Mouse (Mus musculus) neural tube, embryonic 14.5 days (tissue): Measurements from ENCODE around the gene Itsn2. TPM values are rescaled to one million over a fixed set of nuclear protein-coding genes. Genes with fewer than 3 reads are reported as not detected.

Experiments
- ATAC-seq: fragments of 200-750 bp; cut with Nextera tagmentation; 2 replicates; pipeline ENCODE4 v1.8.0; 2017; ENCODE audit warnings: low read depth, mild to moderate bottlenecking, moderate TSS enrichment, moderate library complexity
- H3K27ac ChIP-seq: fragments of 300-500 bp; sonication (generic); 2 replicates; pipeline ENCODE4 v1.5.1; 2014; ENCODE audit warnings: low read depth, mild to moderate bottlenecking, control low read depth, low read length, moderate library complexity, mixed read lengths
- H3K27me3 ChIP-seq: fragments of 300-500 bp; sonication (generic); 2 replicates; pipeline ENCODE4 v1.6.1; 2014; ENCODE audit warnings: low read length; ENCODE audit not compliant: control insufficient read depth, insufficient read depth
- H3K36me3 ChIP-seq: fragments of 300-500 bp; sonication (generic); 2 replicates; pipeline ENCODE4 v1.6.1; 2014; ENCODE audit warnings: low read length, mixed read lengths; ENCODE audit not compliant: control insufficient read depth, insufficient read depth
- H3K4me1 ChIP-seq: fragments of 300-500 bp; sonication (generic); 2 replicates; pipeline ENCODE4 v1.6.1; 2014; ENCODE audit warnings: low read length; ENCODE audit not compliant: control insufficient read depth, insufficient read depth
- H3K4me2 ChIP-seq: fragments of 300-500 bp; sonication (generic); 2 replicates; pipeline ENCODE4 v1.6.1; 2014; ENCODE audit warnings: mild to moderate bottlenecking, low read depth, low read length, control low read depth
- H3K4me3 ChIP-seq: fragments of 300-500 bp; sonication (generic); 2 replicates; pipeline ENCODE4 v1.5.1; 2014; ENCODE audit warnings: low read depth, low read length, control low read depth, mixed read lengths
- H3K9ac ChIP-seq: fragments of 300-500 bp; sonication (generic); replicated peaks from 2 replicates; pipeline ENCODE4 v1.6.1; 2014; ENCODE audit warnings: low read depth, mild to moderate bottlenecking, control low read depth, low read length, mixed read lengths
- H3K9me3 ChIP-seq: fragments of 300-500 bp; sonication (generic); 2 replicates; pipeline ENCODE4 v1.6.1; 2016; ENCODE audit warnings: low read length; ENCODE audit not compliant: control insufficient read depth
- WGBS: fragments of 180-500 bp; shearing (Covaris S2); extraction: QIAGEN DNeasy Blood & Tissue Kit; methylation state at CpG from one replicate; pipeline ENCODE4 v1.1.7; 2014; 5-methylcytosine and 5-hydroxymethylcytosine counted together
- polyA plus RNA-seq: library from polyadenylated mRNA; unstranded; fragments of >200 nt; fragmentation: Nextera tagmentation; extraction: Ambion mirVana; gene quantifications from 2 replicates; pipeline ENCODE4 v1.2.1, GENCODE M21; 2014

The Itsn2 gene
- polyA plus RNA-seq, 1 experiment from 2014 or later, result 30.2 TPM

DNA sequence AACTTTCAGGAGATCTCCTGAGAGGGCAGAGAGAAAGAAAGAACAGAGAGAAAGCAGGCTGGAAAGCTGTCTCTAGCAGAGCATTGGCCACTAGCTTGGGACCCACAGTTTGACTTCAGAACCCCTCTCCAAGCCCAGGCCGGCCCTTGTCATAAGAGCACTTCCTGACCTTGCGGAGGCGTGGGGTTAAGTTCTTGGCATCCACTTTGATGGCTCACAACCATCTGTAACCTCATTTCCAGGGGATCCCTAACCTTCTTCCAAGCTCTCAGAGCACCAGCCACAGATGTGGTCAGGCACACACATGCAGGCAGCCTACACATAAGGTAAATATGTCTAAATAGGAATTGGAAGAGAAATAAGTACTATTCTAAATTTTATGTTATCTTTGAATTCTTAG is 35.0 kb upstream of the Itsn2 start:
- WGBS, result 80% methylated on average over 3 of the region's 3 CpGs
- Histone ChIP-seq H3K9ac (no peak overlapping the region), H3K4me2 (no peak overlapping the region), H3K27ac (no peak overlapping the region), H3K4me3 (no peak overlapping the region), H3K4me1 (no peaks in the 10 kb centered on the region), H3K9me3 (no peaks in the 10 kb centered on the region), H3K36me3 (no peaks in the 10 kb centered on the region), H3K27me3 (no peaks in the 10 kb centered on the region)
- no peak for ATAC-seq

DNA sequence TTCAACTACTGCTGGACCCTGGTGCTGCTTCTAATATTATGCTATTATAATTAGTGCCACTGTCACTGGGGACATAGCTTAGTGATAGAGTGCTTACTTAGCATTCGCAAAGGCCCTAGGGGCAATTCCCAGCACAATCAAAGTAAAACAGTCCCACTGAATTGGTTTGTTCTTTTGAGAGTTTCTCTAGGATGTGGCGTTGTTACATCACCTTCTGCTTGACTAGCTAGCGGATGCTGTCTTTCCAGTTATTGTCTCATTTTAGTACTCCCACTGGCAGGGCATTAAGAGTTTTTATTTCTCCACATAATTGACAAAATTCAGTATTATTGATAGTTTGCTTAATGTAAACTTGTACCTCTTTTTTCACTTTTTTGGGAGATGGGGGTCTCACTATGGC is 34.4 kb upstream of the Itsn2 start:
- no peak overlapping the region for H3K9ac ChIP-seq
- H3K9me3 ChIP-seq, result no peaks in the 10 kb centered on the region
- no peaks in the 10 kb centered on the region for H3K27me3 ChIP-seq
- no peaks in the 10 kb centered on the region for H3K4me1 ChIP-seq
- 59% methylated on average over 3 of the region's 3 CpGs for WGBS
- ATAC-seq, result no peak
- no peak overlapping the region for H3K4me2 ChIP-seq
- H3K4me3 ChIP-seq, result no peak overlapping the region
- H3K27ac ChIP-seq, result no peak overlapping the region
- H3K36me3 ChIP-seq, result no peaks in the 10 kb centered on the region

DNA sequence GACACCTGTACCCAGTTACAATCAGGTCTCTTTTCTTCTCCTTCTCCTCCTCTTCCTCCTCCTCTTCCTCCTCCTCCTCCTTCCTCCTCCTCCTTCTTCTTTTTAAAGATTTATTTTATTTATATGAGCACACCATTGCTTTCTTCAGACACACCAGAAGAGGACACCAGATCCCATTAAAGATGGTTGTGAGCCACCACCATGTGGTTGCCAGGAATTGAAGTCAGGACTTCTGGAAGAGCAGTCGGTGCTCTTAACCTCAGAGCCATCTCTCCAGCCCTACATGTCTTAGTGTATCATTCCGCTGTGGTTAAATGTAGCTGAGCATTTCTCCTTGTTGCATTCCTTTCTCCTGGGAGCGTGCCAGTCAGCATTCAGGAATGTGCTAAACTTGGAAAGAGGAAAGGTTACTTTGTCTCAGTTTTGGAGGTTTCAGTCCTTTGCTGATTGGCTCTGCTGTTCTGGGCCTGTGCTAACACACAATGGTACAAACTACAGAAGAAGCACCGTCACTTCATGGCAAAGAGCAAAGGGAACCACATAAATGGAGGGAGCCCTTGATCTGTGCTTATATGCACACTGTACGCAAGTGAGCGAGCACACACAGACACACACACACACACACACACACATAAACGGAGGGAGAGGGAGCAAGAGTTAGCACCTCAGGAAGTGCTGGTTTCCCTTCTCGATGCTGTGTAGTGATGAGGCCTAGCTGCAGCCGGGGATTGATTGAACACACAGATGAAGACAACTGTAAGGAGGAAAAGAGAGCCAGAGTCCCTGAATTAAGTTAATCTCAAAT is 33.8 kb upstream of the Itsn2 start:
- Histone ChIP-seq H3K9me3 (no peaks in the 10 kb centered on the region), H3K9ac (no peak overlapping the region), H3K4me1 (no peaks in the 10 kb centered on the region), H3K4me2 (no peak overlapping the region), H3K4me3 (no peak overlapping the region), H3K27me3 (no peaks in the 10 kb centered on the region), H3K27ac (no peak overlapping the region), H3K36me3 (no peaks in the 10 kb centered on the region)
- 77% methylated on average over 9 of the region's 9 CpGs for WGBS
- no peak for ATAC-seq

DNA sequence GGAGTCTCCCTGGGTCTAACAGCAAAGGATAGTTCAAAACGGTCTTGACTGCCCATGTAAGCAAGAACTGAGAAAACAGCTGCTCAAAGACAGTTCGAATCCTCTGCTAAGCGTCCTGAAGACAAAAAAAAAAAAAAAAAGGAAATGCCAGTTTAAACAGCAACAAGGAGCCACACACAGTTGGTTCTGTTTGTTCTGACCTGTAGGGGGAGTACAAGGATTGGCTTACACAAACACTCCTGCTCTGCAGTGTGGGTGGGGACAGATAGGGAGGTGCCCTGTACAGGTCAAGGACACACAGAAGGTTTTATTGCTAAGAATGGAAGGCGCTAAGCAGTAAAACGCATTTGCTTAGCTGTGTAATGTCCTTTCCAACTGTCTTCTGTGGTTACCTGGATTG is 20.6 kb upstream of the Itsn2 start:
- WGBS, result 29% methylated on average over 5 of the region's 5 CpGs
- no peak; the same call in 1 of the 2 replicates for ATAC-seq

DNA sequence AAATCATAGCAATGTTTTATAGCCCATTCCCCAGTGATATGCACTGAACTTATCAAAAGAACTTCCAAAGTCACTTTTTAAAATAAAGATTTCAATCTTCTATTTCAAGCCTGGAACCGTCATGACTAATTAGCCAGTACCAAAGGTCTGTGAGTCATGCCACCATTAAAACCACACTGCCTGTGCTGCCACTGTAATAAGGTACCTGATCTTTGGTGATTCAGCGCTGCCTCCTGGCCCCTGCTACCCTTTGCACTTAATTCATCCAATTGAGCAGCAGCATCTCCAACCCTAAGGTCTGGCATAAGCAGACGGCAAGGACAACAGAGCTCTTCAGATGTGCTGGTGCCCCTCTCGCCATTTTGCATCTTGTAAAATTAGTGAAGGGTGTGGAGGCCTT is 18.4 kb upstream of the Itsn2 start:
- H3K9me3 ChIP-seq, result no peaks in the 10 kb centered on the region
- H3K4me1 ChIP-seq, result no peaks in the 10 kb centered on the region
- no peak overlapping the region for H3K9ac ChIP-seq
- no peak overlapping the region for H3K4me2 ChIP-seq
- H3K27ac ChIP-seq, result no peak overlapping the region
- H3K27me3 ChIP-seq, result no peaks in the 10 kb centered on the region
- 81% methylated on average over 4 of the region's 4 CpGs for WGBS
- H3K4me3 ChIP-seq, result no peak overlapping the region
- ATAC-seq, result no peak
- no peaks in the 10 kb centered on the region for H3K36me3 ChIP-seq

More for the DNA sequence above, 20.6 kb upstream of the Itsn2 start:
- H3K4me1 ChIP-seq, result no peaks in the 10 kb centered on the region
- no peaks in the 10 kb centered on the region for H3K9me3 ChIP-seq
- no peak overlapping the region for H3K4me3 ChIP-seq
- no peaks in the 10 kb centered on the region for H3K27me3 ChIP-seq
- no peak overlapping the region for H3K4me2 ChIP-seq
- H3K27ac ChIP-seq, result no peak overlapping the region
- no peaks in the 10 kb centered on the region for H3K36me3 ChIP-seq
- no peak overlapping the region for H3K9ac ChIP-seq

DNA sequence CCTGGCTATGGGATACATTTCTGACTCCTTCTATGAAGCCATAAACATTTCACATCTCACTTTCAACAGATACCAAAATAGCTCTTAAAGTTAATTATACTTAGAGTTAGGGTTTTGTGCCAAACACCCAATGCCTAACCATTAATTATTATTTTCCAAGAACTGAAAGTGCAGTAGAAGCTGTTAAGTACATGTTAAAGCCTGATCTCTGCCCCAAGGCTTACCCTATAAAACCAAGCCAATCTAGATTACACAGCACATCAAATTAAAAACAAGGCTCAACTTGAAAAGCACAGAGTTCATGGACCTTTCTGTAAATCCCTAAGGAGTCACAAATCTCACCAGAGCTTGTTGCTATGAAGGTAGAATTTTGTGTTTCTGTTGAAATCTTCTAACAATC is 10.1 kb upstream of the Itsn2 start:
- no peak overlapping the region for H3K4me2 ChIP-seq
- H3K9ac ChIP-seq, result no peak overlapping the region
- no peaks in the 10 kb centered on the region for H3K36me3 ChIP-seq
- ATAC-seq, result no peak
- H3K4me1 ChIP-seq, result no peaks in the 10 kb centered on the region
- no peaks in the 10 kb centered on the region for H3K27me3 ChIP-seq
- no peak overlapping the region for H3K27ac ChIP-seq
- no peak overlapping the region for H3K4me3 ChIP-seq
- no peaks in the 10 kb centered on the region for H3K9me3 ChIP-seq

DNA sequence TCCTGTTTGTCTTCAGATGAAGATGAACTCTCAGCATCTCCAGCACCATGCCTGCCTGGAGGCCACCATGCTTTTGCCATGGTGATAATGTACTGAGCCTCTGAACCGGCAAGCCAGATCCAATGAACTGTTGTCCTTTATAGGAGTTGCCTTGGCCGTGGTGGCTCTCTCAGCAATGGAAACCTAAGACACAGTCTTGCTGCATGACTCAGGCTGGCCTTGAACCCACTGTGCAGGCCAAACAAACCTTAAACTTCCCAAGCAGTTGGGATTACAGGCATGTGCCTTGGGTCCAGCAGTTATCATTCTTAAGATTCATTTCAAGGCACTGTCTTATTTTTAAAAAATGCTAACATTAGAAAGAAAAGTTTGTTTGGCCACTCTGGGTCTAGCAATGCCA is 4.6 kb upstream of the Itsn2 start:
- Histone ChIP-seq H3K4me2 (no peak overlapping the region), H3K27me3 (no peaks in the 10 kb centered on the region), H3K9ac (no peak overlapping the region), H3K27ac (no peak overlapping the region), H3K36me3 (no peaks in the 10 kb centered on the region), H3K9me3 (no peaks in the 10 kb centered on the region), H3K4me1 (no peaks in the 10 kb centered on the region), H3K4me3 (no peak overlapping the region)
- 83% methylated on average over 2 of the region's 2 CpGs for WGBS
- ATAC-seq, result no peak

DNA sequence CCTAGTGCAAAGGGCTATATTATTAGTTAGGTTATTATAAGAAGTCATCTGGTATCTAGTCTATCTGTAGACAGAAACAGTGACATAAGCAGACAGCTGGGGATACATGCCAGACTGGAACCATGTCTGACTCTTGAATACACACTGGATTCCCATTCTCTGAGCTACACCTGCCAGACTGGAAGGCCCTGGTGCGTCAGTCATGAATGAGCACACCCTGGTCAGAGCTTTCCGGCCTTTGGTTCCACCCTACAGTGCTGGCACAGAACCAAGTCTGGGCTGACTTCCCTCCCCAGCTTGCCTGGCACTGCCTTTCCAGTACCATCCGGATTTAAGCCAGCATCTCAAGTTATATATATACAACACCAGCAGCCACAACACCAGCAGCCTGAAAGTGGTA is 3.8 kb upstream of the Itsn2 start:
- no peak for ATAC-seq

DNA sequence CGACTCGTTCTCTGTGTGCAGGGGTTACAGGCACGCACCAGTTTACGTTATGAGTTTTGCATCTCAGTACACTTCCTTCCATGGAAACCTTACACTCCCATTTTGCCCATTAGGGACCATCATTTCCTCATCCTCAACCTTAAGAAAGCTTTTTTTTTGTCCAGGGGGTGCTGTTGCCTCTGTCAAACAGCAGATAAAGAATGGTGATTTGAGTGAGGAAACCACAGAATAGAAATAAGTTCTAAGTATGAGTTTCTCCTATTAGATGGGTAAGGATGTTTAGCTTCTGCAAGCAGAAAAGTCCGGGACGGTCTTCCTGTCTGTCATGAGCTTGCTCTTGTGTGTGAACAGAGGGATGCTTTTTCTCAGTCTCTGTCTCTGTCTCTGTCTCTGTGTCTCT is 413 bp upstream of the Itsn2 start:
- ATAC-seq, result no peak
- Histone ChIP-seq H3K4me3 (no peak overlapping the region), H3K27me3 (no peaks in the 10 kb centered on the region), H3K9ac (no peak overlapping the region), H3K27ac (no peak overlapping the region), H3K9me3 (no peaks in the 10 kb centered on the region), H3K4me2 (peak overlapping the region; percentile 83; the same call in 1 of the 2 replicates), H3K4me1 (no peaks in the 10 kb centered on the region; the same call in 1 of the 2 replicates), H3K36me3 (no peaks in the 10 kb centered on the region)
- 64% methylated on average over 6 of the region's 6 CpGs for WGBS

More for the DNA sequence above, 3.8 kb upstream of the Itsn2 start:
- H3K9me3 ChIP-seq, result no peaks in the 10 kb centered on the region
- no peak overlapping the region for H3K9ac ChIP-seq
- no peaks in the 10 kb centered on the region; the same call in 1 of the 2 replicates for H3K4me1 ChIP-seq
- no peaks in the 10 kb centered on the region for H3K36me3 ChIP-seq
- no peak overlapping the region for H3K4me2 ChIP-seq
- no peaks in the 10 kb centered on the region for H3K27me3 ChIP-seq
- H3K4me3 ChIP-seq, result no peak overlapping the region
- 62% methylated on average over 3 of the region's 3 CpGs for WGBS
- no peak overlapping the region for H3K27ac ChIP-seq
